Mouse (Mus musculus) intestine, embryonic 14.5 days (tissue): ENCODE measurements at regions not wholly inside any gene's neighbourhood (a gene's known extent, or its start where the extent isn't known, plus 50 kb on each side); places are given as distances from the start of the nearest gene placed in this dataset.

ENCODE experiments used
- ATAC-seq: fragments of 200-750 bp; cut with Nextera tagmentation; replicated peaks from 2 replicates; pipeline ENCODE4 v1.8.0; 2017; ENCODE audit warnings: low read depth, moderate number of reproducible peaks, moderate TSS enrichment, moderate library complexity; ENCODE audit not compliant: low FRiP score, low TSS enrichment
- DNase-seq: peaks from one replicate; pipeline ENCODE4 v3.0.0-alpha.2; 2018; ENCODE audit warnings: low spot score
- H3K27ac ChIP-seq: fragments of 300-500 bp; sonication (generic); 2 replicates; pipeline ENCODE4 v1.5.1; 2014; ENCODE audit warnings: low read depth, mild to moderate bottlenecking, control low read depth
- H3K27me3 ChIP-seq: fragments of 300-500 bp; sonication (generic); replicated peaks from 2 replicates; pipeline ENCODE4 v1.6.1; 2014; ENCODE audit warnings: low read length, control low read depth; ENCODE audit not compliant: control insufficient read depth, insufficient read depth
- H3K36me3 ChIP-seq: fragments of 300-500 bp; sonication (generic); 2 replicates; pipeline ENCODE4 v1.6.1; 2014; ENCODE audit warnings: low read length, control low read depth; ENCODE audit not compliant: control insufficient read depth, insufficient read depth
- H3K4me1 ChIP-seq: fragments of 300-500 bp; sonication (generic); replicated peaks from 2 replicates; pipeline ENCODE4 v1.6.1; 2014; ENCODE audit warnings: low read length, control low read depth, mixed read lengths; ENCODE audit not compliant: control insufficient read depth, insufficient read depth
- H3K4me2 ChIP-seq: fragments of 300-500 bp; sonication (generic); 2 replicates; pipeline ENCODE4 v1.6.1; 2014; ENCODE audit warnings: low read length
- H3K4me3 ChIP-seq: fragments of 300-500 bp; sonication (generic); 2 replicates; pipeline ENCODE4 v1.5.1; 2014; ENCODE audit warnings: low read depth, low read length, control low read depth, mixed read lengths
- H3K9ac ChIP-seq: fragments of 300-500 bp; sonication (generic); 2 replicates; pipeline ENCODE4 v1.6.1; 2014; ENCODE audit warnings: mild to moderate bottlenecking, low read length
- H3K9me3 ChIP-seq: fragments of 300-500 bp; sonication (generic); 2 replicates; pipeline ENCODE4 v1.6.1; 2016; ENCODE audit warnings: low read length, control low read depth; ENCODE audit not compliant: control insufficient read depth
- WGBS: fragments of 180-500 bp; shearing (Covaris S2); extraction: QIAGEN DNeasy Blood & Tissue Kit; methylation state at CpG from one replicate; pipeline ENCODE4 v1.1.7; 2014; 5-methylcytosine and 5-hydroxymethylcytosine counted together

GRCm38 (mm10) chr1:186887127-186887526, 80.1 kb upstream of the D1Pas1 start:
- WGBS: 74% methylated on average over 3 of the region's 3 CpGs
- H3K4me2 ChIP-seq: no peak overlapping the region

GRCm38 (mm10) chr1:186880391-186880790, 86.8 kb upstream of the D1Pas1 start:
- no peaks in the 10 kb centered on the region for H3K4me1 ChIP-seq
- no peaks in the 10 kb centered on the region for H3K9me3 ChIP-seq
- no peak overlapping the region for H3K9ac ChIP-seq
- ATAC-seq (no peak), DNase-seq (no peak)
- no peak overlapping the region for H3K27ac ChIP-seq
- no peak overlapping the region for H3K4me2 ChIP-seq
- H3K4me3 ChIP-seq: no peak overlapping the region
- no peaks in the 10 kb centered on the region for H3K27me3 ChIP-seq
- H3K36me3 ChIP-seq: no peaks in the 10 kb centered on the region
- 74% methylated on average over 2 of the region's 2 CpGs for WGBS

More at GRCm38 (mm10) chr1:186887127-186887526, 80.1 kb upstream of the D1Pas1 start:
- Histone ChIP-seq H3K4me3 (no peak overlapping the region), H3K9me3 (no peaks in the 10 kb centered on the region), H3K27ac (no peak overlapping the region), H3K27me3 (no peaks in the 10 kb centered on the region), H3K9ac (no peak overlapping the region), H3K36me3 (no peaks in the 10 kb centered on the region), H3K4me1 (no peaks in the 10 kb centered on the region)
- DNase-seq (no peak), ATAC-seq (no peak)

- H3K27me3 ChIP-seq: no peaks in the 10 kb centered on the region
- WGBS: 84% methylated on average over 10 of the region's 10 CpGs
- H3K4me2 ChIP-seq: no peak overlapping the region
- no peaks in the 10 kb centered on the region for H3K4me1 ChIP-seq
- H3K9ac ChIP-seq: no peak overlapping the region
- ATAC-seq: no peak
- no peak for DNase-seq
- H3K9me3 ChIP-seq: no peaks in the 10 kb centered on the region
- no peaks in the 10 kb centered on the region for H3K36me3 ChIP-seq
- H3K27ac ChIP-seq: no peak overlapping the region
- H3K4me3 ChIP-seq: no peak overlapping the region
Observed at GRCm38 (mm10) chr1:186860608-186861444, 106.4 kb upstream of the D1Pas1 start.

GRCm38 (mm10) chr1:186858285-186858684, 108.9 kb upstream of the D1Pas1 start:
- Histone ChIP-seq H3K4me3 (no peak overlapping the region), H3K4me2 (no peak overlapping the region), H3K36me3 (no peaks in the 10 kb centered on the region), H3K27me3 (no peaks in the 10 kb centered on the region), H3K9ac (no peak overlapping the region), H3K4me1 (no peaks in the 10 kb centered on the region), H3K9me3 (no peaks in the 10 kb centered on the region), H3K27ac (no peak overlapping the region)
- DNase-seq (no peak), ATAC-seq (no peak)
- WGBS: 91% methylated on average over 21 of the region's 21 CpGs

GRCm38 (mm10) chr1:186855474-186856036, 106.4 kb upstream of the Rrp15 start:
- ATAC-seq: no peak
- Histone ChIP-seq H3K27ac (no peak overlapping the region), H3K9ac (no peak overlapping the region), H3K4me2 (no peak overlapping the region), H3K4me3 (no peak overlapping the region), H3K4me1 (no peaks in the 10 kb centered on the region), H3K27me3 (no peaks in the 10 kb centered on the region), H3K36me3 (no peaks in the 10 kb centered on the region), H3K9me3 (no peaks in the 10 kb centered on the region)
- WGBS: 44% methylated on average over 3 of the region's 3 CpGs
- no peak for DNase-seq

- ATAC-seq: no peak
Observed at GRCm38 (mm10) chr1:186845256-186845655, 96.1 kb upstream of the Rrp15 start.

GRCm38 (mm10) chr1:186833896-186834800, 85.0 kb upstream of the Rrp15 start:
- H3K36me3 ChIP-seq: no peaks in the 10 kb centered on the region
- H3K4me2 ChIP-seq: peak overlapping the region; percentile 88
- peak; percentile 75 for DNase-seq
- peaks cover 10% of the 10 kb centered on the region; the same call in 1 of the 2 replicates for H3K4me1 ChIP-seq
- H3K9ac ChIP-seq: peak overlapping the region; percentile 20; the same call in 1 of the 2 replicates
- ATAC-seq: peak; percentile 53; the same call in 1 of the 2 replicates
- H3K27ac ChIP-seq: no peak overlapping the region
- no peaks in the 10 kb centered on the region for H3K9me3 ChIP-seq
- H3K27me3 ChIP-seq: peaks cover 31% of the 10 kb centered on the region
- peak overlapping the region; percentile 36 for H3K4me3 ChIP-seq
- 2% methylated on average over 43 of the region's 43 CpGs for WGBS

More at GRCm38 (mm10) chr1:186845256-186845655, 96.1 kb upstream of the Rrp15 start:
- H3K36me3 ChIP-seq: no peaks in the 10 kb centered on the region
- no peaks in the 10 kb centered on the region for H3K9me3 ChIP-seq
- peak; percentile 18 for DNase-seq
- H3K27me3 ChIP-seq: no peaks in the 10 kb centered on the region
- H3K4me3 ChIP-seq: no peak overlapping the region
- H3K27ac ChIP-seq: no peak overlapping the region
- no peak overlapping the region for H3K9ac ChIP-seq
- 74% methylated on average over 7 of the region's 7 CpGs for WGBS
- H3K4me1 ChIP-seq: no peaks in the 10 kb centered on the region
- H3K4me2 ChIP-seq: no peak overlapping the region

- Histone ChIP-seq H3K9ac (0 out of 2 replicates have a peak overlapping the region, but pooled peaks have one; percentile 16), H3K4me2 (peak overlapping the region; percentile 88), H3K4me1 (peaks cover 10% of the 10 kb centered on the region; the same call in 1 of the 2 replicates), H3K27me3 (peaks cover 31% of the 10 kb centered on the region), H3K4me3 (peak overlapping the region; percentile 36), H3K27ac (no peak overlapping the region), H3K36me3 (no peaks in the 10 kb centered on the region), H3K9me3 (no peaks in the 10 kb centered on the region)
- 3% methylated on average over 17 of the region's 17 CpGs for WGBS
- no peak for ATAC-seq
- no peak for DNase-seq
Observed at GRCm38 (mm10) chr1:186833441-186833895, 84.3 kb upstream of the Rrp15 start.
